Mouse (Mus musculus): ENCODE data around the gene Xbp1.

The Xbp1 gene

DNA sequence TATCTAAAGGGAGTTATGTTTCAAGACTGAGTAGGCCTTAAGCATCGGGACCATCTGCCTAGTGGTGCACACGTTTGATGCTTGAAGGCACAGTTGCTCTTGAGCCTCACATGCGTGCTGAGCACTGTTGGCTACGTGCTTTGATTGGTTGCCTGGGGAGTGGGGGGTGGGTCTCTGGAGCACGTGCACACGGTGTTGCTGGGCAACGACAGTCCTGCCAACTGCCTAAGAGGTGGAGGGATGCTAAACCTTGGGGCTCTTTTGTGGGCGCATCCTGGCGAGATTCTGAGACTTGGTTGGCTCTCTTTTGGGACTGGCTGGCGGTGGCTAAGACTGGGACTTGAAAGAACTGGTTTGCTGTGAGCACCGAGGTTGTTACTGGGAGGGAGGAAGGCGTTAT lies 49.0 kb downstream of the Xbp1 start, which contains the start of gene Ankrd36:
Gene Ankrd36, plus strand, starts transcription at position 211 of the 400 bp plus-strand sequence.
- no peak for DNase-seq (ENCODE audit: low spot score in 2 of 2)

DNA sequence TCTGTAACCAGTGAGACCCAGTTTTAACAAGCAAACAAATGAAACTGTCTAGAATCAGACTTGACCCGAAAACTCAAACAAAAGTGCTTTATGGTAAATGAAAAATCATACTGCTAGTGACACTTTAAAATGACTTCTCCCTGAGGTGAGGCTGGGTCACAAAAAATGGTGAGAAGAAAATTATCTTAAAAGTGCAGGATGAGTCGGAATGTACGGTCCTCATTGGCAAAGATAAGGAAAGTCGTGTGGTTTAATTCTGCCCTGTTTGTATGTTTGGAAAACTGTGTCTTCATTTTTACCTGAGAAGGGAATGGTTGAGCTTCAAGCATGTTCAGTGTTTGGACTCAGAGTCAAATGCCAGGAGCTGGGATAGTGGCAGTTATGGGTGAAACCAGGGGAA lies 51.4 kb downstream of the Xbp1 start:
- no peak for DNase-seq (ENCODE audit: low spot score in 2 of 2)

DNA sequence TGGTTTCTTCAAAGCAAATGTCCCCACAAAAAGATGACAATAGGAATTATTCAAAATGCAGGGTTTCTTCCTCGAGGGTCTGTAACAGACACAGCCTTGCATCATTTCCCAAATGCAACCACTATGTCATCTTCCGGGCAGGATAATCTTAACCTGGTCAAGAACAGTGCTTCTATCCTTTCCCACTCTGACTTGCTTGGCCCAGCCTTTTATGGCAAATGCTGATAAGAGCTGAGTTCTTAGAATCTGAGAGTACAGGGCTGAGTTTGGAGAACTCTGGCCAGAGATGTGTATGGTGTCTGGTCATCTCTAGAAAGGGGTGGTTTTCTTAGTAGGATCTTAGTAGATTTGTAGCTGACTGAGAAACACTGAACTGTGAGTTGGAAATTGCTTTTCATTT lies 53.4 kb downstream of the Xbp1 start:
- no peak for DNase-seq (ENCODE audit: low spot score in 2 of 2)

DNA sequence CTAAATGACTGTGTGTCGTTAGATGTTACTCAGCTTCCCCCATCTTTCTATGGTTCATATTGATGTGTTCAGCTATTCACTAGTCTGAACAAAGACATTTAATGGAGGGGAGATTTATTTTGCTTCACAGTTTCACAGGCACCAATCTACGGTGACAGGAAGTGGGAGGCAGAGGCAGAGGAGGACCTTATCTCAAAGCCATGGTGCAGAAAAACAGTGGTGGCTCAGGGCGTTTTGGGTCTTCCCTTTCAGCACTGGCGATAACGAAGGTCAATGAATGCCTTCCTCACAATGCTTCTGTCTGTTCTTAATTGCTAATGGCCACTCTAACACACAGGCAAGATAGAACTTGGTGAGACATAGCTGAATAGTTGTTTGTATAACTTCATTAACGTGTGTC lies 54.6 kb downstream of the Xbp1 start:
- no peak for DNase-seq (ENCODE audit: low spot score in 2 of 2)

Measured in frontal cortex, postnatal 36 days (tissue).